Comparison of ENCODE assay signal across 18 mouse cellular contexts in genomic region chr1:185585191-185585870, GRCm38 (mm10).
"Had no signal": no experiment of that assay in that cellular context is flagged by ENCODE, and none has a peak within 500 bp of the region (broad histone marks: within the 10 kb centered on the region; RNA-seq: fewer than 3 reads in every experiment).

No protein-coding gene starts in this region.

- H3K27ac ChIP-seq: kidney, embryonic 15.5 days; limb, embryonic 10.5 days; limb, embryonic 13.5 days; liver, embryonic 12.5 days; liver, embryonic 15.5 days; midbrain, embryonic 10.5 days; midbrain, embryonic 13.5 days; neural tube, embryonic 13.5 days had no signal

- DNase-seq: kidney, adult 8-10 months; kidney, postnatal 10 days; kidney, postnatal 36 days; liver; lung, adult 2 months; retina, postnatal 1 day; thymus, adult 18-20 months; thymus, postnatal 36 days had no signal

- H3K36me3 ChIP-seq: kidney, embryonic 15.5 days; limb, embryonic 10.5 days; limb, embryonic 13.5 days; liver, embryonic 12.5 days; liver, embryonic 15.5 days; midbrain, embryonic 10.5 days; midbrain, embryonic 13.5 days; neural tube, embryonic 13.5 days had no signal

- H3K4me1 ChIP-seq: limb, embryonic 10.5 days; limb, embryonic 13.5 days; liver, embryonic 12.5 days; liver, embryonic 15.5 days; megakaryocyte, embryonic 14.5 days; midbrain, embryonic 10.5 days; midbrain, embryonic 13.5 days; neural tube, embryonic 13.5 days had no signal

- H3K4me3 ChIP-seq: kidney, embryonic 15.5 days; limb, embryonic 10.5 days; limb, embryonic 13.5 days; liver, embryonic 12.5 days; liver, embryonic 15.5 days; midbrain, embryonic 10.5 days; midbrain, embryonic 13.5 days; myocyte; neural tube, embryonic 13.5 days had no signal

- H3K9ac ChIP-seq: kidney, embryonic 15.5 days; limb, embryonic 13.5 days; liver, embryonic 12.5 days; liver, embryonic 15.5 days; midbrain, embryonic 13.5 days; neural tube, embryonic 13.5 days had no signal

- H3K9me3 ChIP-seq: kidney, embryonic 15.5 days; limb, embryonic 10.5 days; limb, embryonic 13.5 days; liver, embryonic 15.5 days; midbrain, embryonic 13.5 days; neural tube, embryonic 13.5 days had no signal

- H3K27me3 ChIP-seq: kidney, embryonic 15.5 days; limb, embryonic 13.5 days; liver, embryonic 12.5 days; liver, embryonic 15.5 days; megakaryocyte, embryonic 14.5 days; midbrain, embryonic 13.5 days; neural tube, embryonic 13.5 days had no signal
